Mouse (Mus musculus) hindbrain, embryonic 10.5 days (tissue): Measurements from ENCODE around the gene Cacna1e. TPM values are rescaled to one million over a fixed set of nuclear protein-coding genes. Genes with fewer than 3 reads are reported as not detected.

Source experiments
- DNase-seq: peaks from one replicate; pipeline ENCODE4 v3.0.0-alpha.2; 2017; ENCODE audit warnings: low spot score
- H3K27ac ChIP-seq: fragments of 300-500 bp; sonication (generic); 2 replicates; pipeline ENCODE4 v1.5.1; 2016; ENCODE audit warnings: mild to moderate bottlenecking, moderate library complexity
- H3K27me3 ChIP-seq: fragments of 300-500 bp; sonication (generic); 2 replicates; pipeline ENCODE4 v1.6.1; 2016; ENCODE audit warnings: mild to moderate bottlenecking; ENCODE audit not compliant: poor library complexity, insufficient read depth, severe bottlenecking
- H3K36me3 ChIP-seq: fragments of 300-500 bp; sonication (generic); 2 replicates; pipeline ENCODE4 v1.6.1; 2016; ENCODE audit warnings: mild to moderate bottlenecking, moderate library complexity
- H3K4me1 ChIP-seq: fragments of 300-500 bp; sonication (generic); replicated peaks from 2 replicates; pipeline ENCODE4 v1.6.1; 2016; ENCODE audit warnings: mild to moderate bottlenecking
- H3K4me3 ChIP-seq: fragments of 300-500 bp; sonication (generic); 2 replicates; pipeline ENCODE4 v1.5.1; 2016; ENCODE audit warnings: mild to moderate bottlenecking, moderate library complexity
- H3K9me3 ChIP-seq: fragments of 300-500 bp; sonication (generic); 2 replicates; pipeline ENCODE4 v1.6.1; 2016; ENCODE audit warnings: mild to moderate bottlenecking, moderate library complexity
- WGBS: fragments of 180-500 bp; shearing (Covaris S2); methylation state at CpG from one replicate; pipeline ENCODE4 v1.1.7; 2016; 5-methylcytosine and 5-hydroxymethylcytosine counted together
- polyA plus RNA-seq: library from polyadenylated mRNA; unstranded; fragments of >200 nt; fragmentation: Nextera tagmentation; extraction: Ambion mirVana; gene quantifications from 2 replicates; pipeline ENCODE4 v1.2.1, GENCODE M21; 2016

The Cacna1e gene
- polyA plus RNA-seq, 1 experiment from 2014 or later = 1.8 TPM

GRCm38 (mm10) chr1:154791544-154792174 lies 92.6 kb downstream of the Cacna1e start:
- DNase-seq = no peak
- WGBS = 78% methylated on average over 13 of the region's 13 CpGs
- H3K27me3 ChIP-seq = no peaks in the 10 kb centered on the region
- H3K4me1 ChIP-seq = 0 out of 2 replicates have a peak, but pooled peaks cover 6% of the 10 kb centered on the region
- H3K27ac ChIP-seq = no peak overlapping the region
- H3K9me3 ChIP-seq = no peaks in the 10 kb centered on the region
- no peaks in the 10 kb centered on the region for H3K36me3 ChIP-seq
- H3K4me3 ChIP-seq = no peak overlapping the region

GRCm38 (mm10) chr1:154788491-154788890 lies 95.8 kb downstream of the Cacna1e start:
- Histone ChIP-seq H3K4me3 (no peak overlapping the region), H3K36me3 (no peaks in the 10 kb centered on the region), H3K27ac (no peak overlapping the region), H3K4me1 (peaks cover 16% of the 10 kb centered on the region), H3K9me3 (no peaks in the 10 kb centered on the region), H3K27me3 (peaks cover 18% of the 10 kb centered on the region)
- 76% methylated on average over 4 of the region's 4 CpGs for WGBS
- no peak for DNase-seq

- Histone ChIP-seq H3K27ac (no peak overlapping the region), H3K27me3 (peaks cover 18% of the 10 kb centered on the region), H3K9me3 (no peaks in the 10 kb centered on the region), H3K36me3 (no peaks in the 10 kb centered on the region), H3K4me3 (no peak overlapping the region), H3K4me1 (peaks cover 16% of the 10 kb centered on the region)
- DNase-seq = peak; percentile 79
- 10% methylated on average over 5 of the region's 5 CpGs for WGBS
Observed at GRCm38 (mm10) chr1:154788069-154788468, 96.2 kb downstream of the Cacna1e start.

DNA sequence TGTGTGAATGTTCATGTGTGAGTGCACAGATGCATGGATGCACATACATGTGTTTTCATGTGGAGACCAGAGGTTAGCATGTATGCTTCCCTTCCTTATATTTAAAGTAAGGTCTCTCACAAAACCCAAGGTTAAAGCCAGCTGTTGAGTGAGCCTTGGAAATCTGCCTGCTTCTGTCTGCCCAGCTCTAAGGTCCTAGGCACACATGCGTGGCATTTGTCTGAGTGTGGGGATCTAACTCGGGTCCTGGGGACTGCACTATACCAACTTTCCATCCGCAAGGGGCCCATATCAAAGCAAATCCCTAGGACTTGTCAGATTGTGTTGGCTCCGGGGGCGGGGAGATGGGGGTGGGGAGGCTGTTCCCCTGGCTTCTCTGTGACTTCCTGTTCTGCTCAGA lies 96.9 kb downstream of the Cacna1e start:
- H3K36me3 ChIP-seq = no peaks in the 10 kb centered on the region
- 61% methylated on average over 5 of the region's 5 CpGs for WGBS
- H3K4me1 ChIP-seq = peaks cover 16% of the 10 kb centered on the region
- H3K9me3 ChIP-seq = no peaks in the 10 kb centered on the region
- DNase-seq = no peak
- H3K4me3 ChIP-seq = no peak overlapping the region
- H3K27me3 ChIP-seq = peaks cover 18% of the 10 kb centered on the region
- no peak overlapping the region for H3K27ac ChIP-seq

DNA sequence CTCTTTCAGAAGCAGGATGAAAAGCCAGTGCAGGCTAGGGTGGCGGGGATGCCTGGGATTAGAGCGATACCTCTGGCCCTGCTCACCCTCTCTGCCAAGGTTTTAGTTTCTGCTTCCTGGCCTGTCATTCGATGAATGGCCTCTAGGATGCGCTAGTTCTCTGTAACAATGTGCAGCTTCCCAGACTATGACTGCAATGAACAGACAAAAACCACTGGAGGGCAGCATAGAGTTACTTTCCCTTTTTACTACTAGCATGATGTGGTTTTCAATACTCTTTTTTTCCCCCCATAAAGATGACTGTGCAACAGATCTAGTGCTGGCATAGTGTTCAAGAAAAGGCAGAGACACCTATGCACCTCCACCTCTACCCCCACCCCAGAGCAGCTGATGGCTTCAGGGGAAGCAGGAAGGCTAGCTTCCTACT lies 98.0 kb downstream of the Cacna1e start:
- H3K27ac ChIP-seq = peak overlapping the region; percentile 35; the same call in 1 of the 2 replicates
- DNase-seq = peak; percentile 79
- 13% methylated on average over 4 of the region's 4 CpGs for WGBS

GRCm38 (mm10) chr1:154784862-154785261 lies 99.4 kb downstream of the Cacna1e start:
- no peak overlapping the region for H3K27ac ChIP-seq
- H3K27me3 ChIP-seq = peaks cover 18% of the 10 kb centered on the region
- H3K9me3 ChIP-seq = no peaks in the 10 kb centered on the region
- H3K36me3 ChIP-seq = no peaks in the 10 kb centered on the region
- H3K4me3 ChIP-seq = no peak overlapping the region
- 42% methylated on average over 12 of the region's 12 CpGs for WGBS
- peaks cover 11% of the 10 kb centered on the region for H3K4me1 ChIP-seq
- DNase-seq = no peak

More for the DNA sequence above, 98.0 kb downstream of the Cacna1e start:
- H3K36me3 ChIP-seq = no peaks in the 10 kb centered on the region
- H3K4me1 ChIP-seq = peaks cover 11% of the 10 kb centered on the region
- H3K9me3 ChIP-seq = no peaks in the 10 kb centered on the region
- H3K4me3 ChIP-seq = no peak overlapping the region
- H3K27me3 ChIP-seq = peaks cover 18% of the 10 kb centered on the region

GRCm38 (mm10) chr1:154783521-154783920 lies 100.8 kb downstream of the Cacna1e start:
- peaks cover 11% of the 10 kb centered on the region for H3K4me1 ChIP-seq
- peaks cover 18% of the 10 kb centered on the region for H3K27me3 ChIP-seq
- WGBS = 91% methylated on average over 1 of the region's 1 CpGs
- no peak for DNase-seq
- H3K27ac ChIP-seq = no peak overlapping the region
- no peak overlapping the region for H3K4me3 ChIP-seq
- H3K9me3 ChIP-seq = no peaks in the 10 kb centered on the region
- no peaks in the 10 kb centered on the region for H3K36me3 ChIP-seq

DNA sequence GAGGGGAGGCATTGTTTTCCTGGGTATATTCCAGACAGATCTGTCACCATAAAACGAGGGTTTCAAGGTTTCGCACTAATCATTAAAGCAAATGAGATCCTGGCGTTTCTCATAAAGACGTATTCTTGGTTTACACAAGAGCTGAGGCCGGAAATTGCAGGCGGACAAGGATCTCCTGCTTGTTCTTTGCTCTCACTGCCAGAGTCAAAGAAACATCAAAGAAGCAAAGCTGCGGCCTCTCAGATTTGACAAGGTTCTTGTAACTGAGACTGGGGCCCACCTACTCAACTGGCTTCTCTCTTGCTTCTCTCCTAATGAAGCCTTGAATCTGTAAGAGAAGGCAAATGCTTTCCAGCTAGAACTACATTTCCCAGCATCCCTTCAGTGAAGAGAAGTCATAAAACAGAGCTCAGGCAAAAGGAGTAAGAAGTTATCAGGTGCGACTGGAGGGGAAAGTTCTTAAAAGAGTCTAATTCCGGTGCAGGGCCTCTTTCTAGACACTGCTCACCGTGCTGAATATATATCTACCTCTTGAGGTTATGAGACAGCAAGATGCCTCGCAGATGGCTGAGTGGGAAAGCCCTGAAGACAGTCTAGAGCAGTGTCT lies 104.3 kb downstream of the Cacna1e start:
- peaks cover 7% of the 10 kb centered on the region for H3K4me1 ChIP-seq
- no peak overlapping the region for H3K27ac ChIP-seq
- peaks cover 10% of the 10 kb centered on the region for H3K27me3 ChIP-seq
- no peak for DNase-seq
- no peaks in the 10 kb centered on the region for H3K9me3 ChIP-seq
- WGBS = 82% methylated on average over 11 of the region's 11 CpGs
- H3K4me3 ChIP-seq = no peak overlapping the region
- H3K36me3 ChIP-seq = no peaks in the 10 kb centered on the region

DNA sequence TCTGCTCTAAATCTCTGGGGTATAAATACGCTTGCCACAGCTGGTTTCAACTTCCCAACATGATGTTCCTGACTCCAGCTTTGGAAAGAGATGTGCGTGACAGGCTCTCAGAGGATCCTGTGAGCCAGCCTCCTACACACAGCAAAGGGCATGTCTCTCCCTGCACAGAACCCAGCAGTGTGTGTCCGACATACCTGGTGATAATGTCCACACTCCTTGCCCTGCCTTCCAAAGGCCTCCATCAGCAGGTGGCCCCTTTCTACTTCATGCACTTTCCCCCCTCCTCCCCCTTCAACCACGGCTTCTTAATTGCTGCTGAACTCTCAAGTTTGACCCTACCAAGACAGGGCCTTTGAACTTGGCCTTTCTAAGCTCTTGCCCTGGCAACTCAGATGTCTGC lies 108.0 kb downstream of the Cacna1e start:
- no peak overlapping the region for H3K27ac ChIP-seq
- H3K36me3 ChIP-seq = no peaks in the 10 kb centered on the region
- H3K27me3 ChIP-seq = no peaks in the 10 kb centered on the region
- H3K4me1 ChIP-seq = no peaks in the 10 kb centered on the region
- DNase-seq = no peak
- H3K4me3 ChIP-seq = no peak overlapping the region
- no peaks in the 10 kb centered on the region for H3K9me3 ChIP-seq
- WGBS = 65% methylated on average over 4 of the region's 4 CpGs

GRCm38 (mm10) chr1:154774468-154774867 lies 109.8 kb downstream of the Cacna1e start:
- 89% methylated on average over 3 of the region's 3 CpGs for WGBS
- Histone ChIP-seq H3K9me3 (no peaks in the 10 kb centered on the region), H3K36me3 (no peaks in the 10 kb centered on the region), H3K27ac (no peak overlapping the region), H3K4me3 (no peak overlapping the region), H3K27me3 (no peaks in the 10 kb centered on the region), H3K4me1 (peaks cover 10% of the 10 kb centered on the region; the same call in 1 of the 2 replicates)
- no peak for DNase-seq

GRCm38 (mm10) chr1:154771111-154771510 lies 113.2 kb downstream of the Cacna1e start:
- Histone ChIP-seq H3K27ac (no peak overlapping the region), H3K4me1 (peaks cover 10% of the 10 kb centered on the region; the same call in 1 of the 2 replicates), H3K9me3 (no peaks in the 10 kb centered on the region), H3K4me3 (no peak overlapping the region), H3K36me3 (no peaks in the 10 kb centered on the region), H3K27me3 (no peaks in the 10 kb centered on the region)
- no peak for DNase-seq

DNA sequence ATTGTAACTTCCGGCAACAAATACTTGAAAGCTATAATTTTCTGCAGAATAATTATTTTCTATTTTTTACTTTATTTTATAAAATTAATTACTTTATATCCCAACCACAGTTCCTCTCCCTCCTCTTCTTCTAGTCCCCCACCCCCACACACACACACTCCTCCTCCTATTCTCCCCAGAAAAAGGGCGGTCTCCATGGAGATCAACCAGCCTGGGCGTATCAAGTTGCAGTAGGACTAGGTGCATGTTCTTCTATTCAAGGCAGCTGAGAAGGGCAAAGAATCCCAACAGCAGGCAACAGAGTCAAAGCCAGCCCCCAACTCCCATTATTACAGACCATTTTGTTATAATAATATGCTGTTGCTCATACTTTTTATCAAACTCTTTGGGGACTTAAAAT lies 113.8 kb downstream of the Cacna1e start:
- Histone ChIP-seq H3K36me3 (no peaks in the 10 kb centered on the region), H3K27me3 (no peaks in the 10 kb centered on the region), H3K27ac (no peak overlapping the region), H3K4me1 (peaks cover 10% of the 10 kb centered on the region; the same call in 1 of the 2 replicates), H3K9me3 (no peaks in the 10 kb centered on the region), H3K4me3 (no peak overlapping the region)
- peak; percentile 25 for DNase-seq
- WGBS = 39% methylated on average over 3 of the region's 3 CpGs

DNA sequence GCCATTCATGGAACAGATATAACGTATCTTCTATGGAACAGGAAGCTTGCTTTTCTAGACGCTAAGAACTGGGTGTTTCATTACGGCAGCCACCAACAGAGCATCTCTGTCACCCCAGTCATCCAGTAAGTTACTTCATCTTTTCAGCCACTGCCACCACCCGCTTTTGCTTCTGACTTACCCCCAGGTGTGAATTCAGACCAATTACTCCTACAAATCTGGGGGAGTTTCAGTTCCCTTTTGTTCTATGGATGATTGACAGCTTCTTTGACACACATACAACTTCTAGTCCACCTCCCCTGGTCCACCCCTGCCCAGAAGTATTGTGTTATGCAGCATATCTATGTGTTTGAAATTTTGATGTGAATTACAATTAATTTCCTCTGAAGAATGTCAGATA lies 121.2 kb downstream of the Cacna1e start:
- Histone ChIP-seq H3K27ac (no peak overlapping the region), H3K9me3 (no peaks in the 10 kb centered on the region), H3K4me3 (no peak overlapping the region), H3K36me3 (no peaks in the 10 kb centered on the region), H3K27me3 (no peaks in the 10 kb centered on the region), H3K4me1 (no peaks in the 10 kb centered on the region)
- WGBS = 72% methylated on average over 4 of the region's 4 CpGs
- no peak for DNase-seq
